Mouse (Mus musculus): ENCODE data around the gene Atf6. TPM values are rescaled to one million over a fixed set of nuclear protein-coding genes. Genes with fewer than 3 reads are reported as not detected.

The Atf6 gene
- polyA plus RNA-seq (2014; fragmentation: Nextera tagmentation; extraction: Ambion mirVana), result 11.5 and 12.4 TPM in 2 replicates

DNA sequence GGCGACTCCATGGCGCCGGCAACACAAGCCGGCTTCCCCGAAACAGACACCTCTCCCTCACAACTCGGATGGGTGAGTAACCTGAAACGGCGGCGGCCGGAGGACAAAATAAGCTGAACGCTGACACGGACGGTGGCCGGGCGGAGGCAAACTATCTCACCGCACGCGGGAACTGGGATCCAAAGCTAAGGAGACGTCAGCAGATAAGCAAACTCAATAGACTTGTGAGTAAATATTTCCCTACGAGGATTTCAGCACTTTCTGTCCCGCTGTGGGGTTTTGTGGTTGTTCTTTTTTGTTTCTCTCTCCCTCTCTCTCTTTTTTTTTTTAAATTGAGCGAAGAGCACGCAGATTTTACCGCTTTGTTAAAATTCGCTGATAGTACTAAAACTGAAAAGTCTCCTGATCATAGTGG is at the start of gene Atf6:
Gene Atf6 (minus strand): TSS at position 81 of the 415 bp plus-strand sequence.
- H3K4me1 ChIP-seq (replicated peaks; ENCODE audit: control insufficient read depth, insufficient read depth, low read length), result peaks cover 23% of the 10 kb centered on the region
- peak within 1 kb of the TSS; percentile 82 for H3K27ac ChIP-seq (ENCODE audit: low read depth, low read length)
- 0 out of 2 replicates have a peak, but pooled peaks cover 2% of the 10 kb centered on the region for H3K36me3 ChIP-seq (ENCODE audit: control insufficient read depth, insufficient read depth, low read length)
- DNase-seq (ENCODE audit: low spot score) (peak; percentile 97), ATAC-seq (replicated peaks; ENCODE audit: low FRiP score) (peak; percentile 75)
- H3K9ac ChIP-seq (ENCODE audit: low read depth, low read length), result peak within 1 kb of the TSS; percentile 90
- H3K4me3 ChIP-seq (ENCODE audit: low read depth, low read length), result peak within 1 kb of the TSS; percentile 92
- under 1% methylated on average over 25 of the region's 25 CpGs for WGBS
- H3K4me2 ChIP-seq, result peak within 1 kb of the TSS; percentile 77
- H3K27me3 ChIP-seq (replicated peaks; ENCODE audit: control insufficient read depth, insufficient read depth, low read length), result no peaks in the 10 kb centered on the region
- H3K9me3 ChIP-seq (ENCODE audit: control insufficient read depth, low read length), result no peaks in the 10 kb centered on the region

DNA sequence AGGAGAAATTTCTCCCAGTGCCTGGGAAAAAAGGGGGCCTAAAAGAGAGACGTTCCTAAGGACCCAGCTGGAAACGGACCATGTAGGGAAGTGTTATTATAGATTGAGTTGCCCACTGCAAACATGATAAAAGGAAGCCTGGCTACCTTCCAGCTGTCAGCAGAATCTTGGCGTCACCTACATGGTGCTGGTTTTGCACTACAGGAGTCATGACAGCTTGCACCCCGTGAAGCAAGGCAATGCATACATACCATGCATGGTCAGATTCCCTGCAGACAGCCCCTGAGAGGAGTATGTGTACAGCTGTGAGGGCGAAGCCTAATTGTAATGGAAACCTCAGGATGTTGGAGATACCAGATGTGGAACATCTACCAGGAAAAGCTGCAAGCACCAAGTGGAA is 48.1 kb upstream of the Atf6 start:
- no peak overlapping the region for H3K4me3 ChIP-seq (ENCODE audit: low read depth, low read length)
- H3K4me2 ChIP-seq, result no peak overlapping the region
- no peaks in the 10 kb centered on the region for H3K4me1 ChIP-seq (replicated peaks; ENCODE audit: control insufficient read depth, insufficient read depth, low read length)
- no peak overlapping the region for H3K27ac ChIP-seq (ENCODE audit: low read depth, low read length)
- H3K9ac ChIP-seq (ENCODE audit: low read depth, low read length), result no peak overlapping the region
- DNase-seq (ENCODE audit: low spot score), result no peak
- H3K27me3 ChIP-seq (replicated peaks; ENCODE audit: control insufficient read depth, insufficient read depth, low read length), result no peaks in the 10 kb centered on the region
- ATAC-seq (replicated peaks; ENCODE audit: low FRiP score), result no peak
- no peaks in the 10 kb centered on the region for H3K36me3 ChIP-seq (ENCODE audit: control insufficient read depth, insufficient read depth, low read length)
- WGBS, result 67% methylated on average over 5 of the region's 5 CpGs
- H3K9me3 ChIP-seq (ENCODE audit: control insufficient read depth, low read length), result no peaks in the 10 kb centered on the region

DNA sequence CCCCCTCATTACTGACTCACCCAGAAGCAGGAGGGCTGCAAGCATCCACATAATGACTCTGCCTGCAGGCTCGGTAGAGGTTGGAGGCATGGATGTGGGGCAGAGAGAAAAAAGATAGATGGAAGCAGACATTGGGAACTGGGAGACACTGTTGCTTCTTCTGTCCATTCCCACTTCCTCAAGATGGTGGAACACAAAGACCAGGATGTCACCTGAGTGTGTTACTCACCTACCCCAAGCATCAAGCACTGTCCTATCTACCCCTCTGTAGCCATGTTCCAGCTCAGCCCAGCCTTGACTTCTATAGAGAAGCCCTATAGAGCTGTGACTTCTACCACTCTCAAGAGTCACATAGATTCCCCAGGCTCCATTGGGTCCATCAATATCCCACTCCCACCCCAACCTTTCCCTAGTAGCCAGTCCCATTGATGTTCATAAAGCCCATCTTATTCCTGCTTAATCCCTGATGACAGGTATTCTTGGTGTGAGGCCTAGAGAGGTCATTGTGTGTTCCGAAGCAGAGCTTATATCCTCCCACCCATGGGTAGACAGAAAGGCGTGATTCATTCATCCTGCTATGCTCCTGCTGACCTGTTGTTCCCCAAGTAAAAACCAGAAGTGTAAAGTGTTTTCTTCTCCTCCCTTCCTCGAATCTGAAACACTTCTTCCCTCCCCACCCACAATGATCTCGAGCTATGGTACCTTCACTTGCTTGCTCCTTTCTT is 45.5 kb upstream of the Atf6 start, which contains the start of gene Fcrlb:
Gene Fcrlb (minus strand): TSS at position 51 of the 725 bp plus-strand sequence.
- Histone ChIP-seq H3K27me3 (replicated peaks; ENCODE audit: control insufficient read depth, insufficient read depth, low read length) (peaks cover 14% of the 10 kb centered on the region), H3K9me3 (ENCODE audit: control insufficient read depth, low read length) (no peaks in the 10 kb centered on the region), H3K9ac (ENCODE audit: low read depth, low read length) (no peak within 1 kb of the TSS), H3K4me2 (no peak within 1 kb of the TSS), H3K27ac (ENCODE audit: low read depth, low read length) (no peak within 1 kb of the TSS), H3K36me3 (ENCODE audit: control insufficient read depth, insufficient read depth, low read length) (no peaks in the 10 kb centered on the region), H3K4me3 (ENCODE audit: low read depth, low read length) (no peak within 1 kb of the TSS), H3K4me1 (replicated peaks; ENCODE audit: control insufficient read depth, insufficient read depth, low read length) (peaks cover 4% of the 10 kb centered on the region; the same call in 1 of the 2 replicates)
- WGBS, result 56% methylated on average over 5 of the region's 5 CpGs
- DNase-seq (ENCODE audit: low spot score) (no peak), ATAC-seq (replicated peaks; ENCODE audit: low FRiP score) (no peak)

DNA sequence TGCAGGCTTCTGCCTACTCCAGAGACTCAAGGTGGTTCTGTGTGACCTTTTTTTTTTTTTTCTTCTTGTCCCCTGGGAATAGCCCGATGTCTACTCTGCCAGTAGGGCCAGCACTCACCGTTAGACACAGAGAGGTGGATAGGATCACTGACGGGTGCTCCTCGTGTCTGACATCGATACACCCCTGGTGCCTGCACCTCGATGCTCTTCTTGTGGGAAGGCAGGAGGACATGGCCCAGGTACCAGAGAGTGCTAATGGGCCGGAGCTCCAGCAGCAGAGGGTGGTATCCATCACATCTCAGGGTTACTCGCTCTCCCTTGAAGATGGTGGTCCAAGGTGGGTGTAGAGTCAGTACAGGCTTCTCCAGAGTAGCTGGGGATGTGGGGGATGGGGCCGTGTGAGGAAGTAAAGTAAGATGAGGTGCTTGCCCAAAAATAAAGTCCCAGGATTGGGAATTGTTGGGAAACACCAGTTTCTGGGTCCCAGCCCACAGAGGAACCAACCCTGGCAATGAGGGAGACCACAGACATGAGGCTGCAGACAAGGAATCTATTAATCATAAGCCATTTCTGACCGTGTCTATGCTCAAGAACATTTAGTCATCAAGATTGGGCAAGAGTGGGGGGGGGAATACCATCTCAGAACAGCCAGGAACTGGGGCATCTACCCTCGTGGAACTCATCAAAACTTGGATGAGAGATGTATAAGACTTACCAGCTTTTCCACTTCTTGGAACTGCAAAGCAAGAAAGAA is 44.5 kb upstream of the Atf6 start:
- peaks cover 24% of the 10 kb centered on the region for H3K27me3 ChIP-seq (replicated peaks; ENCODE audit: control insufficient read depth, insufficient read depth, low read length)
- H3K4me1 ChIP-seq (replicated peaks; ENCODE audit: control insufficient read depth, insufficient read depth, low read length), result peaks cover 6% of the 10 kb centered on the region; the same call in 1 of the 2 replicates
- H3K9ac ChIP-seq (ENCODE audit: low read depth, low read length), result no peak overlapping the region
- no peak overlapping the region for H3K4me2 ChIP-seq
- no peak overlapping the region for H3K27ac ChIP-seq (ENCODE audit: low read depth, low read length)
- H3K36me3 ChIP-seq (ENCODE audit: control insufficient read depth, insufficient read depth, low read length), result no peaks in the 10 kb centered on the region
- DNase-seq (ENCODE audit: low spot score) (no peak), ATAC-seq (replicated peaks; ENCODE audit: low FRiP score) (no peak)
- WGBS, result 71% methylated on average over 11 of the region's 11 CpGs
- H3K4me3 ChIP-seq (ENCODE audit: low read depth, low read length), result no peak overlapping the region
- H3K9me3 ChIP-seq (ENCODE audit: control insufficient read depth, low read length), result no peaks in the 10 kb centered on the region

DNA sequence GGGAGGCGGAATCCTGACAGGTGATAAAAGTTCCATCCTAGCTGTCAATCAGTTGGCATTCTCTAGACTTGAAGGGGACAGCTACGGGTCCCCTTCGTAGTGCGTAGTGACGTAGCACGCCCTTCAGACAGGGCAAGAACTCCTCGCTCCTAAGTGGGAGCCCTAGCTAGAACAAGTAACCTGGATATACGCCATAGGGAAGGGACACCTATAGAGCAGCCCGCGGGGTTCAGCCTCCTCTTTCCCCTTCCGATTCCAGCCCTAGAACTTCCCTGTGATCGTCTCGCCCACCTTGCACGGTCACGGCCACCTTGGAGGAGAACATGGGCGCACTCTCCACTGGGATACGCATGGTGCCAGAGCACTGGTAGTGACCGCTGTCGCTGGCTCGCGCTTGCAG is 40.8 kb upstream of the Atf6 start:
- Histone ChIP-seq H3K9ac (ENCODE audit: low read depth, low read length) (no peak overlapping the region), H3K4me2 (peak overlapping the region; percentile 80), H3K4me3 (ENCODE audit: low read depth, low read length) (peak overlapping the region; percentile 48), H3K4me1 (replicated peaks; ENCODE audit: control insufficient read depth, insufficient read depth, low read length) (peaks cover 6% of the 10 kb centered on the region; the same call in 1 of the 2 replicates), H3K9me3 (ENCODE audit: control insufficient read depth, low read length) (no peaks in the 10 kb centered on the region), H3K27me3 (replicated peaks; ENCODE audit: control insufficient read depth, insufficient read depth, low read length) (peaks cover 43% of the 10 kb centered on the region), H3K36me3 (ENCODE audit: control insufficient read depth, insufficient read depth, low read length) (no peaks in the 10 kb centered on the region), H3K27ac (ENCODE audit: low read depth, low read length) (no peak overlapping the region)
- WGBS, result 7% methylated on average over 21 of the region's 21 CpGs
- DNase-seq (ENCODE audit: low spot score) (peak; percentile 49), ATAC-seq (replicated peaks; ENCODE audit: low FRiP score) (no peak)

DNA sequence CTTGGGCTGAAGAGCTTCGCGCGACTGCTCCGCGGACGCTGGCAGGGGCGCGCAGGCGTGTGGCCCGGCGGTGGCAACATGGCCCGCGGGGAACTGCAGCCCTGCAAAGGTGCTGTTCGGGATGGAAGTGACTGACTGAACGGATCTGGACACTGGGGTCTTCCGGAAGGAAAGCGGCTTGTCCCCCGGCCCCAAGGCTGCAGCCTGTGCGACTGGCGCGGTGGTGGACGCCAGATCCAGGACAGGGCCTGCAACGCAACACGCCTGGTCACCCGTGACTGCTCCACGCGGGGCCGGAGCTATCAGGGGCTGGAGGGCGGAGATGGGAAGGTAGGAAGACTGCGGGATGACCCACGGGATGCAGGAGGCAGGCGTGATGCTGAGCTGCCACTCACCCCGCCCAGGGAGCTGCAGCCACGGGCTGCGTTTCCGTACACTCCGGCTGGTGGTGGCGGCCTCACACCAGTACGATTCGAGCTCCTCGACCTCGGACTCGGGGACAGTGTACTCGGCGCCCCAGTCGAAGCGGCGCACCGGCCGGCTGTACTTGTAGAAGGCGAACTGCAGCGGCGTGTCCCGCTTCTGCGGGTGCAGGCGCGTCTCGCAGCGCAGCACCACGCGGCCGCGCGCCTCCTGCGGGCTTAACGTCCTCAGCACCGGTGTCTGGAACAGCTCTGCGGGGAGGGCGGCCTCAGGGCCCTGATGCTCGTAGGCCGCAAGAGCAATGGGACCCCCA is 40.1 kb upstream of the Atf6 start:
- DNase-seq (ENCODE audit: low spot score) (peak; percentile 44), ATAC-seq (replicated peaks; ENCODE audit: low FRiP score) (peak; percentile 36)
- Histone ChIP-seq H3K4me3 (ENCODE audit: low read depth, low read length) (peak overlapping the region; percentile 48), H3K27ac (ENCODE audit: low read depth, low read length) (no peak overlapping the region), H3K4me1 (replicated peaks; ENCODE audit: control insufficient read depth, insufficient read depth, low read length) (peaks cover 6% of the 10 kb centered on the region; the same call in 1 of the 2 replicates), H3K9ac (ENCODE audit: low read depth, low read length) (0 out of 2 replicates have a peak overlapping the region, but pooled peaks have one; percentile 12), H3K27me3 (replicated peaks; ENCODE audit: control insufficient read depth, insufficient read depth, low read length) (peaks cover 43% of the 10 kb centered on the region), H3K9me3 (ENCODE audit: control insufficient read depth, low read length) (no peaks in the 10 kb centered on the region), H3K36me3 (ENCODE audit: control insufficient read depth, insufficient read depth, low read length) (no peaks in the 10 kb centered on the region), H3K4me2 (peak overlapping the region; percentile 80)
- 2% methylated on average over 71 of the region's 71 CpGs for WGBS

DNA sequence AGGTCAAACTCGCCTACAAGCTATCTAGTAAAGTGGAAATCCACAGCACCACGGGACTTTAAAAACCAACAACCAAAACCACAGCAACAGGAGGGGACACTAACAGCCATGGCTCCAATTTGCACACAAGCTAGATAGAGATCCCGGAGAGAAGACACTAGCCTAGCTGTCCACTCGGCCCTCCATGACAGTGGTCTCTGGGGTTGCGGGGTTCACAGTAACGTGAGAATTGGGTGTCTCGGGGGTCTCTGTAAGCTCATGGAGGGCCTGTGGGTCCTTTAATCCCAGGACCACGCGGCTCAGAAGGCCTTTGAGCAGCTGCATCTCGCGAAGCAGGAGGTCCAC is 39.5 kb upstream of the Atf6 start:
- no peak for ATAC-seq (replicated peaks; ENCODE audit: low FRiP score)
- WGBS, result 28% methylated on average over 11 of the region's 11 CpGs
- peak overlapping the region; percentile 48 for H3K4me3 ChIP-seq (ENCODE audit: low read depth, low read length)

DNA sequence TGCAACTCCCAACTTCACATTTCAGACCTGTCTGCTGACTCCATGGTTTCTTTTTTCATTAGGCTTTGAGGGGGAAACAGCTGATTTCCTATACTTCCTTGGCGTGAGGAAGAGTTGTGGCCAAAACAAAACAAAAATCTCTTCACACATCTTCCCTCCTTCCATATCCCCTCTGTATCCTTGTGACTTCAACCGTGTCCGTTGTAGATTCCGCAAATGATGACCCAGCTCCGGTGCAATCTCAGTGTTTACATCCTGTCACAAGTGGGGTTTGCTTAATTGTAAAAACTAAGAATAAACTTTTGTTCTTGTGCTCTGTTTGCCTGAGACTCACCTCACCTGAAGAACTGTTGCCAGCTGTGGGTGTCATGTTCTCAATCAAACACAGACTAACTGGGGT is 35.9 kb upstream of the Atf6 start:
- Histone ChIP-seq H3K4me1 (replicated peaks; ENCODE audit: control insufficient read depth, insufficient read depth, low read length) (peaks cover 6% of the 10 kb centered on the region; the same call in 1 of the 2 replicates), H3K27ac (ENCODE audit: low read depth, low read length) (no peak overlapping the region), H3K27me3 (replicated peaks; ENCODE audit: control insufficient read depth, insufficient read depth, low read length) (peaks cover 36% of the 10 kb centered on the region), H3K4me3 (ENCODE audit: low read depth, low read length) (no peak overlapping the region), H3K36me3 (ENCODE audit: control insufficient read depth, insufficient read depth, low read length) (no peaks in the 10 kb centered on the region), H3K4me2 (no peak overlapping the region), H3K9me3 (ENCODE audit: control insufficient read depth, low read length) (no peaks in the 10 kb centered on the region), H3K9ac (ENCODE audit: low read depth, low read length) (no peak overlapping the region)
- DNase-seq (ENCODE audit: low spot score), result no peak
- WGBS, result 59% methylated on average over 5 of the region's 5 CpGs
- ATAC-seq (replicated peaks; ENCODE audit: low FRiP score), result no peak

More for the DNA sequence above, 39.5 kb upstream of the Atf6 start:
- Histone ChIP-seq H3K27me3 (replicated peaks; ENCODE audit: control insufficient read depth, insufficient read depth, low read length) (peaks cover 43% of the 10 kb centered on the region), H3K9me3 (ENCODE audit: control insufficient read depth, low read length) (no peaks in the 10 kb centered on the region), H3K27ac (ENCODE audit: low read depth, low read length) (no peak overlapping the region), H3K9ac (ENCODE audit: low read depth, low read length) (no peak overlapping the region), H3K36me3 (ENCODE audit: control insufficient read depth, insufficient read depth, low read length) (no peaks in the 10 kb centered on the region), H3K4me1 (replicated peaks; ENCODE audit: control insufficient read depth, insufficient read depth, low read length) (peaks cover 6% of the 10 kb centered on the region; the same call in 1 of the 2 replicates), H3K4me2 (peak overlapping the region; percentile 80)
- no peak for DNase-seq (ENCODE audit: low spot score)
